Mouse (Mus musculus): Measurements from ENCODE around the gene Naa10.

DNA sequence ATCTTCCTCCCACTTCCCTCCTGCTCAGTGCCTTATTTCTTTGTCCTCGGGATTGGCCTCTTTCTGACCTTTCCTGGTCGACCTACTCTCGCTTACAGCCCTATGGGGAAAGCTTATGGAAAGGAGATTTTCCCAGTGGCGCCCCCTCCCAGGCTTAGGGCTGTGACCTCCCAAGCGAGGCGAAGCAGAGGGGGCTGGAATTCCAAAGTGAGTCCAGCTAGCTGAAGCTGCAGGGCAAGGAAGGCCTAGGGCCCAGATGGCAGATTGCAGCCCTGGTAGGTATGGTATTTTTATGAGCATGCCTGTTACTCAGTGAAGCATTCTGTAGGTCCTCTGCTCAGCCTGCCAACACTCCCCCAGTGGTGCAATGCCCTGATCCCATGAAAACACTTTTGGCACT is 40.3 kb downstream of the Naa10 start:
- TF ChIP-seq CTCF (IDR thresholded peaks at IDR 0.05; ENCODE audit: insufficient read depth, low read length) (no peak), POLR2A (IDR thresholded peaks at IDR 0.05; ENCODE audit: borderline replicate concordance, extremely low read depth, low read depth, low read length) (no peak)

Data from lung, adult 2 months (tissue).